Mouse (Mus musculus): ENCODE measurements around the gene Nav2. TPM values are rescaled to one million over a fixed set of nuclear protein-coding genes. Genes with fewer than 3 reads are reported as not detected.

Nav2 gene
- total and polyA plus RNA-seq, 3 experiments, result 1.0 TPM; not detected in 2

GRCm38 (mm10) chr7:49087154-49087553 lies 178.6 kb downstream of the Nav2 start:
- Histone ChIP-seq H3K9me3 (replicated peaks) (peaks cover 81% of the 10 kb centered on the region), H3K27me3 (ENCODE audit: insufficient read depth, low read length) (no peaks in the 10 kb centered on the region), H3K36me3 (replicated peaks) (no peaks in the 10 kb centered on the region), H3K4me1 (ENCODE audit: insufficient read depth, low read depth, low read length) (no peaks in the 10 kb centered on the region), H3K4me3 (ENCODE audit: low read depth, low read length) (no peak overlapping the region)
- no peak for DNase-seq (ENCODE audit: low spot score)
- ATAC-seq (ENCODE audit: extremely low read depth, insufficient number of reproducible peaks, low FRiP score, poor library complexity, severe bottlenecking), result no peak
- TF ChIP-seq POLR2AphosphoS5 (IDR thresholded peaks at IDR 0.05; ENCODE audit: insufficient replicate concordance, low read depth, low read length) (no peak), TAL1 (conservative IDR thresholded peaks at IDR 0.05; ENCODE audit: low read depth, low read length) (no peak), GATA1 (IDR thresholded peaks at IDR 0.05; ENCODE audit: borderline replicate concordance, low read length) (no peak), CTCF (IDR thresholded peaks at IDR 0.05; ENCODE audit: low read depth, low read length) (no peak), GATA2 (IDR thresholded peaks at IDR 0.05; ENCODE audit: borderline replicate concordance, low read depth, low read length) (no peak)

- H3K36me3 ChIP-seq (replicated peaks), result no peaks in the 10 kb centered on the region
- TF ChIP-seq CTCF (IDR thresholded peaks at IDR 0.05; ENCODE audit: low read depth, low read length), result no peak
- TF ChIP-seq TAL1 (conservative IDR thresholded peaks at IDR 0.05; ENCODE audit: low read depth, low read length), result no peak
- TF ChIP-seq GATA1 (IDR thresholded peaks at IDR 0.05; ENCODE audit: borderline replicate concordance, low read length), result no peak
- no peak for TF ChIP-seq POLR2AphosphoS5 (IDR thresholded peaks at IDR 0.05; ENCODE audit: insufficient replicate concordance, low read depth, low read length)
- TF ChIP-seq GATA2 (IDR thresholded peaks at IDR 0.05; ENCODE audit: borderline replicate concordance, low read depth, low read length), result no peak
- no peaks in the 10 kb centered on the region for H3K4me1 ChIP-seq (ENCODE audit: insufficient read depth, low read depth, low read length)
- no peak overlapping the region for H3K4me3 ChIP-seq (ENCODE audit: low read depth, low read length)
- no peak for DNase-seq (ENCODE audit: low spot score)
- no peaks in the 10 kb centered on the region for H3K27me3 ChIP-seq (ENCODE audit: insufficient read depth, low read length)
- H3K9me3 ChIP-seq (replicated peaks), result peaks cover 86% of the 10 kb centered on the region
- ATAC-seq (ENCODE audit: extremely low read depth, insufficient number of reproducible peaks, low FRiP score, poor library complexity, severe bottlenecking), result no peak
Observed at GRCm38 (mm10) chr7:49088198-49088912, 179.8 kb downstream of the Nav2 start.

GRCm38 (mm10) chr7:49091371-49091770 lies 182.9 kb downstream of the Nav2 start:
- Histone ChIP-seq H3K4me3 (ENCODE audit: low read depth, low read length) (no peak overlapping the region), H3K27me3 (ENCODE audit: insufficient read depth, low read length) (no peaks in the 10 kb centered on the region), H3K9me3 (replicated peaks) (peaks cover 83% of the 10 kb centered on the region), H3K36me3 (replicated peaks) (no peaks in the 10 kb centered on the region), H3K4me1 (ENCODE audit: insufficient read depth, low read depth, low read length) (no peaks in the 10 kb centered on the region)
- TF ChIP-seq POLR2AphosphoS5 (IDR thresholded peaks at IDR 0.05; ENCODE audit: insufficient replicate concordance, low read depth, low read length) (no peak), TAL1 (conservative IDR thresholded peaks at IDR 0.05; ENCODE audit: low read depth, low read length) (no peak), GATA2 (IDR thresholded peaks at IDR 0.05; ENCODE audit: borderline replicate concordance, low read depth, low read length) (no peak)
- DNase-seq (ENCODE audit: low spot score), result no peak
- ATAC-seq (ENCODE audit: extremely low read depth, insufficient number of reproducible peaks, low FRiP score, poor library complexity, severe bottlenecking), result no peak

- TF ChIP-seq TAL1 (conservative IDR thresholded peaks at IDR 0.05; ENCODE audit: low read depth, low read length) (no peak), GATA1 (IDR thresholded peaks at IDR 0.05; ENCODE audit: borderline replicate concordance, low read length) (no peak), POLR2AphosphoS5 (IDR thresholded peaks at IDR 0.05; ENCODE audit: insufficient replicate concordance, low read depth, low read length) (no peak), GATA2 (IDR thresholded peaks at IDR 0.05; ENCODE audit: borderline replicate concordance, low read depth, low read length) (no peak), CTCF (IDR thresholded peaks at IDR 0.05; ENCODE audit: low read depth, low read length) (no peak)
- H3K4me3 ChIP-seq (ENCODE audit: low read depth, low read length), result no peak overlapping the region
- no peaks in the 10 kb centered on the region for H3K4me1 ChIP-seq (ENCODE audit: insufficient read depth, low read depth, low read length)
- no peaks in the 10 kb centered on the region for H3K36me3 ChIP-seq (replicated peaks)
- ATAC-seq (ENCODE audit: extremely low read depth, insufficient number of reproducible peaks, low FRiP score, poor library complexity, severe bottlenecking), result no peak
- peaks cover 84% of the 10 kb centered on the region for H3K9me3 ChIP-seq (replicated peaks)
- DNase-seq (ENCODE audit: low spot score), result no peak
- no peaks in the 10 kb centered on the region for H3K27me3 ChIP-seq (ENCODE audit: insufficient read depth, low read length)
Observed at GRCm38 (mm10) chr7:49091921-49092320, 183.4 kb downstream of the Nav2 start.

- ATAC-seq (ENCODE audit: extremely low read depth, insufficient number of reproducible peaks, low FRiP score, poor library complexity, severe bottlenecking), result no peak
- Histone ChIP-seq H3K4me3 (ENCODE audit: low read depth, low read length) (no peak overlapping the region), H3K9me3 (replicated peaks) (peaks cover 82% of the 10 kb centered on the region), H3K27me3 (ENCODE audit: insufficient read depth, low read length) (no peaks in the 10 kb centered on the region), H3K4me1 (ENCODE audit: insufficient read depth, low read depth, low read length) (no peaks in the 10 kb centered on the region), H3K36me3 (replicated peaks) (no peaks in the 10 kb centered on the region)
- no peak for TF ChIP-seq GATA2 (IDR thresholded peaks at IDR 0.05; ENCODE audit: borderline replicate concordance, low read depth, low read length)
- no peak for TF ChIP-seq CTCF (IDR thresholded peaks at IDR 0.05; ENCODE audit: low read depth, low read length)
- TF ChIP-seq POLR2AphosphoS5 (IDR thresholded peaks at IDR 0.05; ENCODE audit: insufficient replicate concordance, low read depth, low read length), result no peak
- no peak for TF ChIP-seq GATA1 (IDR thresholded peaks at IDR 0.05; ENCODE audit: borderline replicate concordance, low read length)
- no peak for TF ChIP-seq TAL1 (conservative IDR thresholded peaks at IDR 0.05; ENCODE audit: low read depth, low read length)
- DNase-seq (ENCODE audit: low spot score), result no peak
Observed at GRCm38 (mm10) chr7:49093596-49093995, 185.1 kb downstream of the Nav2 start.

GRCm38 (mm10) chr7:49094531-49094930 lies 186.0 kb downstream of the Nav2 start:
- DNase-seq (ENCODE audit: low spot score) (no peak), ATAC-seq (ENCODE audit: extremely low read depth, insufficient number of reproducible peaks, low FRiP score, poor library complexity, severe bottlenecking) (no peak)
- Histone ChIP-seq H3K9me3 (replicated peaks) (peaks cover 80% of the 10 kb centered on the region), H3K36me3 (replicated peaks) (no peaks in the 10 kb centered on the region), H3K27me3 (ENCODE audit: insufficient read depth, low read length) (no peaks in the 10 kb centered on the region), H3K4me1 (ENCODE audit: insufficient read depth, low read depth, low read length) (no peaks in the 10 kb centered on the region), H3K4me3 (ENCODE audit: low read depth, low read length) (no peak overlapping the region)
- TF ChIP-seq GATA1 (IDR thresholded peaks at IDR 0.05; ENCODE audit: borderline replicate concordance, low read length) (no peak), GATA2 (IDR thresholded peaks at IDR 0.05; ENCODE audit: borderline replicate concordance, low read depth, low read length) (no peak), POLR2AphosphoS5 (IDR thresholded peaks at IDR 0.05; ENCODE audit: insufficient replicate concordance, low read depth, low read length) (no peak), TAL1 (conservative IDR thresholded peaks at IDR 0.05; ENCODE audit: low read depth, low read length) (no peak), CTCF (IDR thresholded peaks at IDR 0.05; ENCODE audit: low read depth, low read length) (no peak)
